Mouse (Mus musculus): ENCODE results near the gene Bod1.

GRCm38 (mm10) chr11:31693322-31693721, 21.6 kb upstream of the Bod1 start:
- TF ChIP-seq CTCF (IDR thresholded peaks at IDR 0.05; ENCODE audit: low read depth, low read length) (no peak), POLR2A (IDR thresholded peaks at IDR 0.05; ENCODE audit: extremely low read depth, insufficient read depth, low read length) (no peak)
